Mouse (Mus musculus) olfactory bulb, adult 2 months (tissue): Measurements from ENCODE around the gene Zmat5. TPM values are rescaled to one million over a fixed set of nuclear protein-coding genes. Genes with fewer than 3 reads are reported as not detected.

Experiments used
- H3K27ac ChIP-seq: fragments of 200-500 bp; 2 replicates; pipeline ENCODE4 v1.5.1; 2012; ENCODE audit warnings: low read depth, low read length; ENCODE audit not compliant: insufficient read depth
- H3K4me1 ChIP-seq: fragments of 200-500 bp; 2 replicates; pipeline ENCODE4 v1.6.1; 2012; ENCODE audit warnings: low read length; ENCODE audit not compliant: control insufficient read depth, insufficient read depth
- H3K4me3 ChIP-seq: fragments of 200-500 bp; 2 replicates; pipeline ENCODE4 v1.5.1; 2012; ENCODE audit warnings: mild to moderate bottlenecking, low read depth, low read length, moderate library complexity; ENCODE audit not compliant: insufficient read depth
- CTCF ChIP-seq: fragments of 200-500 bp; IDR thresholded peaks from 2 replicates; pipeline ENCODE4 v1.5.1; 2012; ENCODE audit warnings: low read depth, mild to moderate bottlenecking, low read length, moderate library complexity; ENCODE audit not compliant: insufficient read depth
- POLR2A ChIP-seq: fragments of 200-500 bp; IDR thresholded peaks from 2 replicates; pipeline ENCODE4 v1.6.1; 2012; ENCODE audit warnings: mild to moderate bottlenecking, low read depth, low read length, moderate library complexity; ENCODE audit not compliant: insufficient read depth
- WGBS: fragments of 180-500 bp; shearing (Covaris S2); methylation state at CpG from one replicate; pipeline ENCODE4 v1.1.7; 2018; 5-methylcytosine and 5-hydroxymethylcytosine counted together
- polyA plus RNA-seq: library from polyadenylated mRNA; stranded (reverse); fragments of >200 nt; gene quantifications from 2 replicates; pipeline ENCODE4 v1.2.4, GENCODE M21; 2012; ENCODE audit warnings: low replicate concordance; ENCODE audit not compliant: missing spikeins, insufficient read depth, insufficient read length

Zmat5 gene
- polyA plus RNA-seq, 1 experiment = not detected

DNA sequence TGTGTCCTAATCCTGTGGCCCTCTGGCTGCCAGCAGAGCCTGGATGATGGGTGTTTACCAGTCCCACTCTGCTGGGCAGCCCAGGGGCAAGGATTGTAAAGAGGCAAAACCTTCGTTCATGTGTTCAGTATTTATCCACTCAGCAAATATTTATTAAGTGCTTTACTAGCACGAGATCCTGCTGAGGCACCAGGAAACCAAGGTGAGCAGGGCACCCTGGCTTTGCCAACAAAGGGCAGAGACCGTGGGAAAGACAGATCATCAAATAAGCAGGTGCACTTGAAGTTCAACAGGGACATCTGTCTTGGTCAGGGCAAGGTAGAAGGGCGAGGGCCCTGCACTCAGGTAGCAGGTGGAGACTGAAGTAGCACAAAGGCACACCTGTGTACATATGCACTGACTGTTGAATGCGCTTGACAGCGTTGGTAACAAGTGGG, 29.3 kb upstream of the Zmat5 start:
- Histone ChIP-seq H3K4me1 (peaks cover 10% of the 10 kb centered on the region), H3K27ac (no peak overlapping the region), H3K4me3 (no peak overlapping the region)
- 88% methylated on average over 6 of the region's 6 CpGs for WGBS
- TF ChIP-seq CTCF (no peak), POLR2A (no peak)

DNA sequence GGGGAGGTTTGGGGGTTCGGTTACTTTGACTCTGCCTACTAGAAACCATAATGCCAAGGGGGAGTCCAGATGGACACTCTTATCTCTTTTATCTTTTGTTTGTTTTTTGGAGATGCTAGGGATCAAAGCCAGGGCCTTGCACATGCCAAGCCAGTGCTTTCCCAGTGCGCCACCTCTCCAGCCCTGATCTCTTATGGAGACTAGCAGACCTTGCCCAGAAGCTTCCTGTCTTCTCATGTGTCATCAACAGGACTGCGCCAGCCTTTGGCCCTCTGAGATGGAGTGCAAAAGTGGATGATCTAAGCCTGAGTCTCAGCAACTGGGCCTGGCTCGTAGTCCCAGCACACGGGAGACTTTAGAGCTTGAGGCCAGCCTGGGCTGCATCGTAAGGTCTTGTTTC, 28.8 kb upstream of the Zmat5 start:
- 93% methylated on average over 6 of the region's 6 CpGs for WGBS

DNA sequence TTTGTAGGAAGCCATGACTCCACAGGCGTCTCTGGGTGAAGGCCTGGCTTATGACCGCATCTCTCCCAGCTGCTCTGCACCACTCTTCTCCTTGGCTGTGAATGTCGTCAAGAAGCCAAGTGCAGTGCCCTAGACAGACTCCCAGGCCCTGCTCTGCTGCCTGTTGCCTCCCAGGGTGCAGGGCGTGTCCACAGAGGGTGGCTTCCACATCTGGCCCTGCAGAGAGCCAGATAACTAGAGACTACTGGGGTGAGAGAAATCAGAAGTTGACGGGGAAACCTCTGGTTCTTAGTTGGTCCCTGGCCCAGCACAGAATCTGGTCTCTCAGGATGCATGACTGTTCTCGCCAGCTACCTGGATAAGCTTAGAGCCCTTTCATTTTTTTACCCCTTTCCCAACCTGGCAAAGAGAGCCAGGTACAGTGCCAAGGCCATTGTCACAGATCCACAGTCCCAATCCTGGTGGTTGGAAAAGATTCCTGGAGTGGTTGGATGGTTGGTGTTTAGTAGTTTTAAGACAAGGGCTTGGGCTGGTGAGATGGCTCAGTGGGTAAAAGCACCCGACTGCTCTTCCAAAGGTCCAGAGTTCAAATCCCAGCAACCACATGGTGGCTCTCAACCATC, 27.1 kb upstream of the Zmat5 start:
- TF ChIP-seq POLR2A (no peak), CTCF (no peak)
- no peak overlapping the region for H3K4me3 ChIP-seq
- peaks cover 10% of the 10 kb centered on the region for H3K4me1 ChIP-seq
- H3K27ac ChIP-seq = no peak overlapping the region
- WGBS = 91% methylated on average over 7 of the region's 7 CpGs

More for the DNA sequence above, 28.8 kb upstream of the Zmat5 start:
- no peak overlapping the region for H3K27ac ChIP-seq
- no peak overlapping the region for H3K4me3 ChIP-seq
- TF ChIP-seq POLR2A (no peak), CTCF (no peak)
- peaks cover 10% of the 10 kb centered on the region for H3K4me1 ChIP-seq

DNA sequence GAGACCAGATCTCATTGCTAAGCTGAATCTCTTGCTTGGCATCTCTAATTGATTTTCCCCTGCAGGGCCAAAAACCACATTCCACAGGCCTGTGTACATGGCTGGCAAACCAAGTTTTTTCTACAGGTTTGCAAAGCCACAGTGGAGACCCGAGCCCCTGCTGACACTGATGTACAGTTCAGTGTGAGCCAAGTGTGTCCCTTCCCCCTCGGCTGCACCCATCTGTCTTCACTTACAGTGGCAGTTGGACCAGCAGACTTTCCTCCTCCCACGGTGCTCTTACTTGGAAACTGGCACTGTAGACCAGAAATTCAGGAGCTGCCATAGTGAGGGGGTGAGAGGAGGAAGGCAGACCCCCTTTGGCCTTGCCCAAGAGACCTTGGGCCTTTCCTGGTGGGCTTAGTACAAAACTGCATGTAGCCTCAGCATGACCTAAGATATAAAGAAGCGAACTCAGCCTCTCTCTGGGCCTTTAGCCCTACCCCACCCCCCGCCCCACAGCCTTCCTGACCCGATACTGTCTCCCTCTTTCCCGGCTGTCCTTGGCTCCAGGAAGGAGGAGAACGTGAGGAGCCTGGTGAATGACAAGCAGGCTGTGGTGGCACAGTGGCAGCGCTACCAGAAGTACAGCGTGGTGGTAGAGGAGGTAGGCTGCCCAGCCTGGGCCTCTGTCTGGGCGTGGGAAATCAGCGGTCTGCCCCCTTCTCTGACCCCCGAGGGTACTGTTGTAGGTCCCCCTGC, 25.6 kb upstream of the Zmat5 start:
- no peak overlapping the region for H3K27ac ChIP-seq
- H3K4me3 ChIP-seq = no peak overlapping the region
- TF ChIP-seq CTCF (no peak), POLR2A (no peak)
- 68% methylated on average over 13 of the region's 13 CpGs for WGBS
- peaks cover 10% of the 10 kb centered on the region for H3K4me1 ChIP-seq

DNA sequence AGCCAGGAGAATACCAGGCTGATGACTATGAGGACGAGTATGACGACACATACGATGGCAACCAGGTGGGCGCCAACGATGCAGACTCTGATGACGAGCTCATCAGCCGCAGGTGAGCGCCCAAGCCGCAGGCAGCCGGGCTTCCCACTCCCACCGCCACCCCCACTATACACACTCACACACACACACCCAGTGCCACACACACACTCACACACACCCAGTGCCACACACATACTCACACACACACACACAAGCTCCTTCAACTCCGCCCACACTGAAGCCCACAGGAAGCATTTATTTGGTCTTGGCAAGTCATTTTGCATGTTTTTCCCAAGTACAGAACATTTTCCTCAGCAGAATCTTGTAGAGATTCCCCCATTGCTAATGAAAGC, 25.0 kb upstream of the Zmat5 start:
- H3K27ac ChIP-seq = no peak overlapping the region
- TF ChIP-seq POLR2A = no peak
- TF ChIP-seq CTCF = no peak
- no peak overlapping the region for H3K4me3 ChIP-seq
- H3K4me1 ChIP-seq = peaks cover 10% of the 10 kb centered on the region
- 87% methylated on average over 12 of the region's 12 CpGs for whole genome bisulfite sequencing

GRCm38 (mm10) chr11:4680126-4680525, 24.4 kb upstream of the Zmat5 start:
- WGBS = 80% methylated on average over 3 of the region's 3 CpGs
- Histone ChIP-seq H3K4me1 (peaks cover 10% of the 10 kb centered on the region), H3K4me3 (no peak overlapping the region), H3K27ac (no peak overlapping the region)
- no peak for TF ChIP-seq CTCF
- no peak for TF ChIP-seq POLR2A

GRCm38 (mm10) chr11:4683516-4683915, 21.0 kb upstream of the Zmat5 start:
- no peak overlapping the region for H3K27ac ChIP-seq
- peaks cover 10% of the 10 kb centered on the region for H3K4me1 ChIP-seq
- no peak overlapping the region for H3K4me3 ChIP-seq
- 94% methylated on average over 6 of the region's 6 CpGs for WGBS
- TF ChIP-seq CTCF (no peak), POLR2A (no peak)

DNA sequence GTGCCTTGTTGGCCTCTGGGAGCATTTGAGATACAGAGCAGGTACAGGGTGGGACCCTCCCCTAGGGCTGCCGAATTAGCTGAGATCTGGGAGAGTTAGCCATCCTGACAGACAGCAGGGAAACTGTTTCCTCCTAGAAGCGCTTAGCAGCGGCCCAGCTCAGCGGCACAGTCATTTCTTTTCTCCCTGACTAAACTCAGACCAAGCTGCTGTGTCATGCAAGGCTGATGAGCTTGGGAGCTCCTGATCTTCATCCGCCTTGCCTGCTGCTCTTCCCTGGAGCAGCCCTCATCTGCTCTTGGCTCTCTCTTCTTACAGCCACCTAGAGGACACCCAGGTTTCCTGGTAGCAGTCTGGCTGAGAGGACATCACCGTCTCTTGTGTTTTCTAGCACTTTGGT, 20.3 kb upstream of the Zmat5 start:
- Histone ChIP-seq H3K4me1 (peaks cover 3% of the 10 kb centered on the region), H3K27ac (no peak overlapping the region), H3K4me3 (no peak overlapping the region)
- 70% methylated on average over 6 of the region's 6 CpGs for WGBS
- TF ChIP-seq POLR2A (no peak), CTCF (no peak)

- Histone ChIP-seq H3K4me3 (no peak overlapping the region), H3K27ac (no peak overlapping the region), H3K4me1 (no peaks in the 10 kb centered on the region)
- TF ChIP-seq POLR2A (no peak), CTCF (no peak)
- 72% methylated on average over 4 of the region's 4 CpGs for WGBS
Measured at GRCm38 (mm10) chr11:4685071-4685470, 19.4 kb upstream of the Zmat5 start.
